Mouse (Mus musculus) liver, adult 2 months (tissue): Measurements from ENCODE around the gene Prpf6. TPM values are rescaled to one million over a fixed set of nuclear protein-coding genes. Genes with fewer than 3 reads are reported as not detected.

Experiments
- DNase-seq: peaks from one replicate; pipeline ENCODE4 v3.0.0-alpha.2; 2011; ENCODE audit warnings: low read depth, low spot score; ENCODE audit errors: extremely low read depth
- H3K27ac ChIP-seq: fragments of 200-500 bp; replicated peaks from 2 replicates; pipeline ENCODE4 v1.5.1; 2012; ENCODE audit warnings: low read depth, mild to moderate bottlenecking, control low read depth, inconsistent platforms, low read length; ENCODE audit not compliant: insufficient read depth
- H3K27me3 ChIP-seq: fragments of 200-500 bp; 2 replicates; pipeline ENCODE4 v1.6.1; 2012; ENCODE audit warnings: mild to moderate bottlenecking, moderate library complexity, low read length, inconsistent platforms; ENCODE audit not compliant: control insufficient read depth, insufficient read depth
- H3K36me3 ChIP-seq: fragments of 200-500 bp; 2 replicates; pipeline ENCODE4 v1.6.1; 2012; ENCODE audit warnings: low read length, inconsistent platforms; ENCODE audit not compliant: control insufficient read depth, insufficient read depth
- H3K4me1 ChIP-seq: fragments of 200-500 bp; 2 replicates; pipeline ENCODE4 v1.6.1; 2011; ENCODE audit warnings: low read length; ENCODE audit not compliant: control insufficient read depth, insufficient read depth
- H3K4me3 ChIP-seq: fragments of 200-500 bp; 2 replicates; pipeline ENCODE4 v1.5.1; 2011; ENCODE audit warnings: low read depth, mild to moderate bottlenecking, control low read depth, low read length, moderate library complexity; ENCODE audit not compliant: insufficient read depth
- H3K79me2 ChIP-seq: fragments of 200-500 bp; 2 replicates; pipeline ENCODE4 v1.6.1; 2012; ENCODE audit warnings: inconsistent platforms, mild to moderate bottlenecking, low read length, moderate library complexity; ENCODE audit not compliant: control insufficient read depth, insufficient read depth
- H3K9ac ChIP-seq: fragments of 200-500 bp; 2 replicates; pipeline ENCODE4 v1.6.1; 2012; ENCODE audit warnings: low read depth, mild to moderate bottlenecking, control low read depth, inconsistent platforms, low read length
- CTCF ChIP-seq: fragments of 200-500 bp; IDR thresholded peaks from 2 replicates; pipeline ENCODE4 v1.5.1; 2011; ENCODE audit warnings: low read depth, low read length, control low read depth
- POLR2A ChIP-seq: fragments of 200-500 bp; IDR thresholded peaks from 2 replicates; pipeline ENCODE4 v1.6.1; 2011; ENCODE audit warnings: low read length, control low read depth; ENCODE audit not compliant: insufficient read depth; ENCODE audit errors: extremely low read depth
- WGBS: fragments of 180-500 bp; shearing (Covaris S2); methylation state at CpG from one replicate; pipeline ENCODE4 v1.1.7; 2018; 5-methylcytosine and 5-hydroxymethylcytosine counted together
- polyA plus RNA-seq: library from polyadenylated mRNA; depleted of rRNA; stranded (reverse); fragments of >200 nt; gene quantifications from 2 replicates; pipeline ENCODE4 v1.2.3, GENCODE M21; 2012
- total RNA-seq: library from RNA; depleted of rRNA; stranded (reverse); fragments of >200 nt; gene quantifications from 2 replicates; pipeline ENCODE4 v1.2.3, GENCODE M21; 2014

The Prpf6 gene
- total and polyA plus RNA-seq, 2 experiments: 13.4 to 27.3 TPM

- H3K36me3 ChIP-seq: no peaks in the 10 kb centered on the region
- H3K4me1 ChIP-seq: 0 out of 2 replicates have a peak, but pooled peaks cover 5% of the 10 kb centered on the region
- TF ChIP-seq CTCF (no peak), POLR2A (no peak)
- H3K27me3 ChIP-seq: 0 out of 2 replicates have a peak, but pooled peaks cover 3% of the 10 kb centered on the region
- H3K4me3 ChIP-seq: no peak overlapping the region
- no peaks in the 10 kb centered on the region for H3K79me2 ChIP-seq
- H3K9ac ChIP-seq: no peak overlapping the region
- WGBS: 88% methylated on average over 10 of the region's 10 CpGs
- no peak overlapping the region for H3K27ac ChIP-seq
- no peak for DNase-seq
Measured at GRCm38 (mm10) chr2:181689466-181690160, 97.9 kb downstream of the Prpf6 start.

GRCm38 (mm10) chr2:181691083-181691482 is 99.4 kb downstream of the Prpf6 start:
- Histone ChIP-seq H3K36me3 (no peaks in the 10 kb centered on the region), H3K27me3 (0 out of 2 replicates have a peak, but pooled peaks cover 3% of the 10 kb centered on the region), H3K27ac (no peak overlapping the region), H3K9ac (peak overlapping the region; percentile 36; the same call in 1 of the 2 replicates), H3K4me1 (0 out of 2 replicates have a peak, but pooled peaks cover 5% of the 10 kb centered on the region), H3K4me3 (no peak overlapping the region), H3K79me2 (no peaks in the 10 kb centered on the region)
- no peak for TF ChIP-seq CTCF
- TF ChIP-seq POLR2A: no peak
- WGBS: 81% methylated on average over 6 of the region's 6 CpGs
- DNase-seq: no peak

- Histone ChIP-seq H3K9ac (no peak overlapping the region; the same call in 1 of the 2 replicates), H3K27me3 (0 out of 2 replicates have a peak, but pooled peaks cover 3% of the 10 kb centered on the region), H3K4me1 (0 out of 2 replicates have a peak, but pooled peaks cover 5% of the 10 kb centered on the region), H3K4me3 (no peak overlapping the region), H3K36me3 (no peaks in the 10 kb centered on the region), H3K79me2 (no peaks in the 10 kb centered on the region), H3K27ac (no peak overlapping the region)
- WGBS: 72% methylated on average over 4 of the region's 4 CpGs
- DNase-seq: no peak
- TF ChIP-seq POLR2A: no peak
- no peak for TF ChIP-seq CTCF
Measured at GRCm38 (mm10) chr2:181691571-181691970, 99.9 kb downstream of the Prpf6 start.

GRCm38 (mm10) chr2:181692304-181692703 is 100.6 kb downstream of the Prpf6 start:
- Histone ChIP-seq H3K27me3 (0 out of 2 replicates have a peak, but pooled peaks cover 3% of the 10 kb centered on the region), H3K27ac (no peak overlapping the region), H3K36me3 (no peaks in the 10 kb centered on the region), H3K9ac (no peak overlapping the region), H3K4me1 (0 out of 2 replicates have a peak, but pooled peaks cover 5% of the 10 kb centered on the region), H3K79me2 (no peaks in the 10 kb centered on the region), H3K4me3 (no peak overlapping the region)
- no peak for DNase-seq
- no peak for TF ChIP-seq CTCF
- TF ChIP-seq POLR2A: no peak
- WGBS: 94% methylated on average over 3 of the region's 3 CpGs

GRCm38 (mm10) chr2:181693339-181694280 is 101.9 kb downstream of the Prpf6 start, which contains the start of gene Rgs19:
Gene Rgs19, minus strand, starts transcription at chr2:181693977.
- Histone ChIP-seq H3K4me3 (peak within 1 kb of the TSS; percentile 85), H3K79me2 (no peaks in the 10 kb centered on the region), H3K27ac (peak within 1 kb of the TSS; percentile 50), H3K9ac (peak within 1 kb of the TSS; percentile 57), H3K4me1 (0 out of 2 replicates have a peak, but pooled peaks cover 5% of the 10 kb centered on the region), H3K27me3 (0 out of 2 replicates have a peak, but pooled peaks cover 3% of the 10 kb centered on the region), H3K36me3 (no peaks in the 10 kb centered on the region)
- TF ChIP-seq POLR2A (0 out of 2 replicates have a peak, but pooled peaks have one; percentile 17), CTCF (no peak)
- DNase-seq: peak; percentile 24
- 4% methylated on average over 75 of the region's 75 CpGs for WGBS
